Mouse (Mus musculus) midbrain, postnatal 0 days (tissue): ENCODE results near the gene Csn3. TPM values are rescaled to one million over a fixed set of nuclear protein-coding genes. Genes with fewer than 3 reads are reported as not detected.

Experiments
- ATAC-seq: fragments of 200-750 bp; cut with Nextera tagmentation; 2 replicates; pipeline ENCODE4 v1.8.0; 2017; ENCODE audit warnings: moderate number of reproducible peaks, mild to moderate bottlenecking, moderate TSS enrichment, moderate library complexity; ENCODE audit not compliant: low FRiP score
- DNase-seq: peaks from one replicate; pipeline ENCODE4 v3.0.0-alpha.2; 2015; ENCODE audit warnings: low spot score
- H3K27ac ChIP-seq: fragments of 300-500 bp; sonication (generic); 2 replicates; pipeline ENCODE4 v1.5.1; 2014; ENCODE audit warnings: low read depth, mild to moderate bottlenecking, low read length, mixed read lengths
- H3K27me3 ChIP-seq: fragments of 300-500 bp; sonication (generic); 2 replicates; pipeline ENCODE4 v1.6.1; 2014; ENCODE audit warnings: low read length, control low read depth, mixed read lengths; ENCODE audit not compliant: insufficient read depth
- H3K36me3 ChIP-seq: fragments of 300-500 bp; sonication (generic); 2 replicates; pipeline ENCODE4 v1.6.1; 2014; ENCODE audit warnings: low read length, control low read depth, mixed read lengths; ENCODE audit not compliant: insufficient read depth
- H3K4me1 ChIP-seq: fragments of 300-500 bp; sonication (generic); 2 replicates; pipeline ENCODE4 v1.6.1; 2014; ENCODE audit warnings: mild to moderate bottlenecking, control low read depth, antibody characterized with exemption, low read length, mixed read lengths; ENCODE audit not compliant: insufficient read depth
- H3K4me2 ChIP-seq: fragments of 300-500 bp; sonication (generic); 2 replicates; pipeline ENCODE4 v1.6.1; 2014; ENCODE audit warnings: low read depth, mild to moderate bottlenecking, low read length, mixed read lengths; ENCODE audit not compliant: poor library complexity, severe bottlenecking
- H3K4me3 ChIP-seq: fragments of 300-500 bp; sonication (generic); 2 replicates; pipeline ENCODE4 v1.5.1; 2014; ENCODE audit warnings: low read depth, mild to moderate bottlenecking, low read length, moderate library complexity
- H3K9ac ChIP-seq: fragments of 300-500 bp; sonication (generic); replicated peaks from 2 replicates; pipeline ENCODE4 v1.6.1; 2014; ENCODE audit warnings: mild to moderate bottlenecking, low read length, moderate library complexity, mixed read lengths; ENCODE audit not compliant: poor library complexity, severe bottlenecking
- H3K9me3 ChIP-seq: fragments of 300-500 bp; sonication (generic); 2 replicates; pipeline ENCODE4 v1.6.1; 2016; ENCODE audit warnings: low read length, control low read depth
- CTCF ChIP-seq: IDR thresholded peaks from 2 replicates; pipeline ENCODE4 v1.5.1; 2016; ENCODE audit warnings: antibody characterized with exemption, mild to moderate bottlenecking
- WGBS: fragments of 180-500 bp; shearing (Covaris S2); extraction: QIAGEN DNeasy Blood & Tissue Kit; methylation state at CpG from one replicate; pipeline ENCODE4 v1.1.7; 2014; 5-methylcytosine and 5-hydroxymethylcytosine counted together
- polyA plus RNA-seq: library from polyadenylated mRNA; unstranded; fragments of >200 nt; fragmentation: Nextera tagmentation; extraction: Ambion mirVana; gene quantifications from 2 replicates; pipeline ENCODE4 v1.2.1, GENCODE M21; 2015
- total RNA-seq: library from RNA; depleted of rRNA; stranded (reverse); fragments of >200 nt; gene quantifications from 2 replicates; pipeline ENCODE4 v1.2.3, GENCODE M21; 2014; rRNA removed

Csn3 gene
- total RNA-seq (not detected in 2 replicates), polyA plus RNA-seq (not detected in 2 replicates)

- no peak for DNase-seq
- Histone ChIP-seq H3K27me3 (no peaks in the 10 kb centered on the region), H3K9ac (no peak within 1 kb of the TSS), H3K36me3 (no peaks in the 10 kb centered on the region), H3K9me3 (no peaks in the 10 kb centered on the region), H3K4me2 (no peak within 1 kb of the TSS), H3K27ac (no peak within 1 kb of the TSS), H3K4me1 (no peaks in the 10 kb centered on the region), H3K4me3 (no peak within 1 kb of the TSS)
- TF ChIP-seq CTCF = no peak
- WGBS = 36% methylated on average over 5 of the region's 5 CpGs
- no peak for ATAC-seq
These were observed at the start of gene Csn3 for GRCm38 (mm10) chr5:87925372-87925771. TSS of gene Csn3 (plus strand) at chr5:87925579.

- ATAC-seq (no peak), DNase-seq (no peak)
- no peaks in the 10 kb centered on the region for H3K4me1 ChIP-seq
- H3K4me3 ChIP-seq = no peak within 1 kb of the TSS
- no peak within 1 kb of the TSS for H3K27ac ChIP-seq
- no peak for TF ChIP-seq CTCF
- no peak within 1 kb of the TSS for H3K9ac ChIP-seq
- no peaks in the 10 kb centered on the region for H3K27me3 ChIP-seq
- H3K4me2 ChIP-seq = no peak within 1 kb of the TSS
- H3K9me3 ChIP-seq = no peaks in the 10 kb centered on the region
- no peaks in the 10 kb centered on the region for H3K36me3 ChIP-seq
- 95% methylated on average over 1 of the region's 1 CpGs for WGBS
These were observed 40.6 kb upstream of the Csn3 start, which contains the start of gene Odam for GRCm38 (mm10) chr5:87884729-87885128. TSS of gene Odam (plus strand) at chr5:87885029.

DNA sequence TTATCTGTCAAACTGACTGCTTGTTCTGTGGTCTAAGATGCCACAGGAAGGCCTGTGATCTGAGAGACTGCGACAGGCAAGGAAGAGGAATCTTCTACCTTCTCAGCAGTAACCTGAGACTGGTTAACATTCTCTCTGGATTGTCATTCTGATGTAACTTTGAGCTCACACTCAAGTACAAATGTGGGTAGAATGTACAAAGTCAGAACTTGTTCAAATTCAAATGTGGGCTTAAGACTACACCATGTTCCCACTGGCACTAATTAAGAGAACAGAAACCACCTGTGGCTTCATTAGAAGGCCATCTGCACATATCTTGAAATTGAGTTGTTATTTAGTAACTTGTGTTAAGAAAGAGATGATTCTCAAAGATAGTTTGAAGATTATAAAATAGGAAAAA is 6.2 kb downstream of the Csn3 start:
- no peak overlapping the region for H3K4me2 ChIP-seq
- no peaks in the 10 kb centered on the region for H3K27me3 ChIP-seq
- WGBS = 41% methylated on average over 1 of the region's 1 CpGs
- H3K4me3 ChIP-seq = no peak overlapping the region
- H3K9me3 ChIP-seq = no peaks in the 10 kb centered on the region
- no peak for TF ChIP-seq CTCF
- H3K9ac ChIP-seq = no peak overlapping the region
- H3K27ac ChIP-seq = no peak overlapping the region
- no peaks in the 10 kb centered on the region for H3K4me1 ChIP-seq
- ATAC-seq (no peak), DNase-seq (no peak)
- H3K36me3 ChIP-seq = no peaks in the 10 kb centered on the region

DNA sequence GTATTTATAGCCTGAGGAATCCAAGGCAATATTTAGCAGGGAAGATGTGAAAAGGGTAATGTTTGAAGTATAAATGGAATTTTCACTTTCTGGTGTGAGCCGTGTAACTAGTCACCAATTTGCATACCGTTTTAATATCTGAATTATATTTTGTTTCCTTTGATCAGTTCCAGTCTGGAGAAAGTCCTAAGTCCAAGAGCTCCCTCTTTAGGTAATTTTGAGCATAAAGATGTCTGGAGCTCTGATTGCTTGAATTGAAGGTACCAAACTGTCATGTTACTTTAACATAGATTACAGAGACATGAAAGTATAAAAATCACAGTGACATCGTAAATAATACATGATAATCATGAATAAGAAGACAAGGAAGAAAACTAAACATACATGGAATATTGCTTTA is 15.4 kb downstream of the Csn3 start:
- peak; percentile 73 for TF ChIP-seq CTCF

DNA sequence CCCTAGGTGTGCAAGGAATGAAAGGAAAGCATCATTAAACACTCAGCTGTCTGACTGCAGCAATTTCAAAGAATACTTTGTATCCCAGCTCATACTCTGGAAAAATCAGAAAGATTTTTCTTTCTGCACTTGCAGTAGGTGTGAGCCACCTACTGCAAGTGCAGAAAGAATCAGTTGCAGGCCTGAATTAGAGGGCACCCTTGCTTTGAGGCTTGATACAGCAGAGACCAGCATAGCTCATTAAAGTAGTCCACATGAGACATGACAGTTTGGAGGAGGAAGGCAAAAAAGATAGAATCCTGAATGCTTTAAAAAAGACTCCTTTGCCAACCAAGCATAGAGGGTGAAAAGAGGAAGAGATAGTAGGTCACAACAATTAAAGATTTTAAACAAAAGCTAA is 17.1 kb downstream of the Csn3 start:
- ATAC-seq = no peak
- no peak overlapping the region for H3K27ac ChIP-seq
- H3K4me3 ChIP-seq = no peak overlapping the region
- TF ChIP-seq CTCF = no peak
- no peaks in the 10 kb centered on the region for H3K36me3 ChIP-seq
- H3K9me3 ChIP-seq = no peaks in the 10 kb centered on the region
- H3K4me1 ChIP-seq = no peaks in the 10 kb centered on the region
- no peaks in the 10 kb centered on the region for H3K27me3 ChIP-seq
- H3K4me2 ChIP-seq = no peak overlapping the region
- H3K9ac ChIP-seq = no peak overlapping the region
- no peak for DNase-seq

More for the DNA sequence above, 15.4 kb downstream of the Csn3 start:
- Histone ChIP-seq H3K36me3 (no peaks in the 10 kb centered on the region), H3K4me3 (no peak overlapping the region), H3K27ac (no peak overlapping the region), H3K4me2 (no peak overlapping the region), H3K9me3 (no peaks in the 10 kb centered on the region), H3K9ac (no peak overlapping the region), H3K27me3 (no peaks in the 10 kb centered on the region), H3K4me1 (no peaks in the 10 kb centered on the region)
- DNase-seq (peak; percentile 59), ATAC-seq (peak; percentile 44; the same call in 1 of the 2 replicates)
- WGBS = 25% methylated on average over 3 of the region's 3 CpGs

DNA sequence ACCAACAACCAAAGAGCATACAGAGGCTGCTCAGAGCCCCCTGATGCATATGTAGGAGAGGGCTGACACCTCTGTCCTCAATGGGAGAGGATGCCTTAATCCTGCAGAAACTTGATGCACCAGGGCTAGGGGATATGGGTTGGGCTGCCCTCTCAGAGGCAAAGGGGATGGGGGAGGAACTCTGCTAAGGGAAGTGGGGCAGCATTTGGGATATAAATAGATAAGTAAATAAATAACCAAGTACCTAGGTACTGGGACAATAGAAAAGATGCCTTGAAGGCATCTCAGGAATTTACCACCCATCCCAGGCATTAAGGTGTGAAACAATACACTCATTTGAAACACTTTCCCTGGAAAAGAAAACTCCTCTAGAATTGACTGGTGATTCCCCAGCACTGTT is 26.5 kb downstream of the Csn3 start:
- H3K4me1 ChIP-seq = no peaks in the 10 kb centered on the region
- no peaks in the 10 kb centered on the region for H3K9me3 ChIP-seq
- DNase-seq (no peak), ATAC-seq (no peak)
- H3K9ac ChIP-seq = no peak overlapping the region
- H3K27me3 ChIP-seq = no peaks in the 10 kb centered on the region
- no peak overlapping the region for H3K27ac ChIP-seq
- no peak overlapping the region for H3K4me2 ChIP-seq
- no peak for TF ChIP-seq CTCF
- no peaks in the 10 kb centered on the region for H3K36me3 ChIP-seq
- no peak overlapping the region for H3K4me3 ChIP-seq
